Mouse (Mus musculus) E14TG2a.4 (cell line): ENCODE results near the gene Fhit.

Source experiments
- CTCF ChIP-seq: conservative IDR thresholded peaks from 2 replicates; pipeline ENCODE4 v1.5.1; 2014; ENCODE audit warnings: low read length
- NANOG ChIP-seq: IDR thresholded peaks from 2 replicates; pipeline ENCODE4 v1.6.1; 2014; ENCODE audit warnings: borderline replicate concordance, low read length, mixed read lengths

DNA sequence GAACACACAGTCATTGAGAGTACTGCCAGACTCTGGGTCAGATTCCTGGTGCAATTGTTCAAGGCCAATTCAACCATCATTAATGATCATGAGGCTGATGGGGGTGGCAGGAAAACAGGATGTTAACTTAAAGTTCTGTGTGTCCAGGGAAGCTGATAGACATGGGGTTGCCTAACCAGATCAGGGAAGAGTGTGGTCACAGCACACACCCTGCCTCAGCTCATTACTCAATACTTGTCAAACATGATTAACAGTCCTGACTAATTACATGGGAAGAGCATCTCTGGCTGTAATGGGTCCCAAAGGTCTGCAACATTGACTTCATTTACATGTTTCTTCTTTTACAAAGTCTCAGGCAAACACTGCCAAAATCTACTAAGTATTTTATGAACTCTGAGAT is 856.5 kb downstream of the Fhit start:
- TF ChIP-seq CTCF (no peak), NANOG (no peak)
